Mouse (Mus musculus): ENCODE results near the gene Tceanc2.

Tceanc2 gene

GRCm38 (mm10) chr4:107084343-107084742 lies 94.6 kb downstream of the Tceanc2 start:
- no peak for DNase-seq (ENCODE audit: low read depth, low spot score)

Data from telencephalon, adult 2 months (tissue).